Comparison of ENCODE assay signal across 7 mouse cellular contexts in the genomic region with DNA sequence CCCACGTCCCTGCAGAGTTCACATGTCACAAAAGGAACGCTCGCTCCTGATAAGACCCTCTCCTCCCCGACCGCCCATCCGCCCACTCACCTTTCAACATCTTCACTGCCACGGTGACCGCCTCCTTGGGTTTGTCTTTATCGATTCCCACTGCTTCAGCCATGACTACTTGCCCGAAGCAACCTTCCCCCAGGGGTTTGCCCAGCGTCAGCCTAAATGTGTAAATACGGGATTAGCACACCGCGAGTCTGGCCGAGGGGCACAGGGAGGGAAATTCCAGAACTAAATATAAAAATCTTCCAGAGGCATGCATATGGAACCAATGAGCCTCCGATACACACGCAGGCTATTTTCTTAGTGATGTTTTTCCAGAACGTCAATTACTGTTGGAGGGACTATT.
DNase-seq lines count a peak whose midpoint lies in the region; ATAC-seq lines count a peak whose summit lies in the region.

No protein-coding gene starts in this region.

- H3K27me3 ChIP-seq in lung, embryonic 15.5 days = no peaks in the 10 kb centered on the region
- no peaks in the 10 kb centered on the region; the same call in 1 of the 2 replicates for H3K27me3 ChIP-seq in hindbrain, embryonic 14.5 days (ENCODE audit: control insufficient read depth, insufficient read depth, low read length)
- no peaks in the 10 kb centered on the region for H3K27me3 ChIP-seq in midbrain, embryonic 11.5 days (ENCODE audit: control insufficient read depth, insufficient read depth, low read length)

- ATAC-seq in lung, embryonic 15.5 days (ENCODE audit: borderline replicate concordance, extremely low read depth, low FRiP score, low TSS enrichment) = no peak
- no peak for ATAC-seq in hindbrain, embryonic 14.5 days (ENCODE audit: low FRiP score)
- ATAC-seq in midbrain, embryonic 11.5 days (ENCODE audit: low FRiP score) = no peak
- ATAC-seq in granulocyte monocyte progenitor cell, adult 5-6 weeks (replicated peaks; ENCODE audit: poor library complexity, severe bottlenecking) = no peak

- peaks cover 70% of the 10 kb centered on the region for H3K36me3 ChIP-seq in lung, embryonic 15.5 days
- no peaks in the 10 kb centered on the region for H3K36me3 ChIP-seq in hindbrain, embryonic 14.5 days (replicated peaks; ENCODE audit: control insufficient read depth, insufficient read depth)
- peaks cover 25% of the 10 kb centered on the region for H3K36me3 ChIP-seq in midbrain, embryonic 11.5 days (ENCODE audit: control insufficient read depth, insufficient read depth, low read length)

- no peak overlapping the region for H3K4me3 ChIP-seq in lung, embryonic 15.5 days
- peak overlapping the region; percentile 14; the same call in 1 of the 2 replicates for H3K4me3 ChIP-seq in hindbrain, embryonic 14.5 days (replicated peaks; ENCODE audit: low read length)
- H3K4me3 ChIP-seq in midbrain, embryonic 11.5 days (ENCODE audit: low read depth, low read length) = no peak overlapping the region

- H3K9me3 ChIP-seq in lung, embryonic 15.5 days = no peaks in the 10 kb centered on the region
- H3K9me3 ChIP-seq in hindbrain, embryonic 14.5 days (ENCODE audit: control insufficient read depth, low read length) = no peaks in the 10 kb centered on the region
- H3K9me3 ChIP-seq in midbrain, embryonic 11.5 days (ENCODE audit: control insufficient read depth, low read length) = no peaks in the 10 kb centered on the region

- 0 out of 2 replicates have a peak overlapping the region, but pooled peaks have one; percentile 5 for H3K27ac ChIP-seq in lung, embryonic 15.5 days
- no peak overlapping the region for H3K27ac ChIP-seq in hindbrain, embryonic 14.5 days
- H3K27ac ChIP-seq in midbrain, embryonic 11.5 days (ENCODE audit: low read depth, low read length) = no peak overlapping the region

- no peak overlapping the region for H3K9ac ChIP-seq in lung, embryonic 15.5 days
- no peak overlapping the region for H3K9ac ChIP-seq in hindbrain, embryonic 14.5 days
- H3K9ac ChIP-seq in midbrain, embryonic 11.5 days (ENCODE audit: low read length) = no peak overlapping the region

- H3K4me1 ChIP-seq in lung, embryonic 15.5 days = peaks cover 17% of the 10 kb centered on the region
- H3K4me1 ChIP-seq in hindbrain, embryonic 14.5 days (replicated peaks; ENCODE audit: control insufficient read depth, insufficient read depth, low read length) = 0 out of 2 replicates have a peak, but pooled peaks cover 7% of the 10 kb centered on the region
- H3K4me1 ChIP-seq in midbrain, embryonic 11.5 days (ENCODE audit: control insufficient read depth, insufficient read depth, low read length) = peaks cover 13% of the 10 kb centered on the region; the same call in 1 of the 2 replicates

- H3K4me2 ChIP-seq in lung, embryonic 15.5 days = no peak overlapping the region
- H3K4me2 ChIP-seq in hindbrain, embryonic 14.5 days (replicated peaks) = peak overlapping the region; percentile 38
- peak overlapping the region; percentile 7; the same call in 1 of the 2 replicates for H3K4me2 ChIP-seq in midbrain, embryonic 11.5 days

- WGBS in lung, embryonic 15.5 days = 25% methylated on average over 18 of the region's 18 CpGs
- 24% methylated on average over 18 of the region's 18 CpGs for WGBS in hindbrain, embryonic 14.5 days
- 7% methylated on average over 18 of the region's 18 CpGs for WGBS in midbrain, embryonic 11.5 days

- DNase-seq in lung, postnatal 14 days = no peak
- DNase-seq in hindbrain, embryonic 14.5 days (ENCODE audit: low spot score) = no peak
- peak; percentile 91 for DNase-seq in midbrain, embryonic 11.5 days (ENCODE audit: low spot score, missing footprints)
- DNase-seq in cerebellum, adult 11-12 months = no peak
- no peak for DNase-seq in thymus, postnatal 14 days
